Mouse (Mus musculus): ENCODE measurements around the gene Mtus2.

GRCm38 (mm10) chr5:148131458-148132131 is 174.5 kb downstream of the Mtus2 start:
- TF ChIP-seq POLR2A (IDR thresholded peaks at IDR 0.05; ENCODE audit: extremely low read depth, insufficient read depth, low read length) = no peak
- no peak for TF ChIP-seq CTCF (IDR thresholded peaks at IDR 0.05; ENCODE audit: low read depth, low read length)
